Mouse (Mus musculus) bone marrow, adult 2 months (tissue): ENCODE measurements around the gene Ndufaf2. TPM values are rescaled to one million over a fixed set of nuclear protein-coding genes. Genes with fewer than 3 reads are reported as not detected.

Experiments
- H3K27ac ChIP-seq: fragments of 200-500 bp; 2 replicates; pipeline ENCODE4 v1.5.1; 2012; ENCODE audit warnings: low read depth, mild to moderate bottlenecking, control low read depth, inconsistent platforms, low read length; ENCODE audit not compliant: control insufficient read depth, poor library complexity, insufficient read depth
- H3K4me1 ChIP-seq: fragments of 200-500 bp; 2 replicates; pipeline ENCODE4 v1.6.1; 2011; ENCODE audit warnings: low read length; ENCODE audit not compliant: control insufficient read depth, insufficient read depth
- H3K4me3 ChIP-seq: fragments of 200-500 bp; replicated peaks from 2 replicates; pipeline ENCODE3; 2011; ENCODE audit warnings: mild to moderate bottlenecking, low read depth, low read length, control low read depth; ENCODE audit not compliant: control insufficient read depth
- CTCF ChIP-seq: fragments of 200-500 bp; IDR thresholded peaks from 2 replicates; pipeline ENCODE4 v1.5.1; 2011; ENCODE audit warnings: low read length, control low read depth; ENCODE audit not compliant: control insufficient read depth, insufficient read depth
- POLR2A ChIP-seq: fragments of 200-500 bp; IDR thresholded peaks from 2 replicates; pipeline ENCODE4 v1.6.1; 2011; ENCODE audit warnings: low read depth, mild to moderate bottlenecking, control low read depth, low read length, borderline replicate concordance; ENCODE audit not compliant: control insufficient read depth
- WGBS: fragments of 180-500 bp; shearing (Covaris S2); methylation state at CpG from one replicate; pipeline ENCODE4 v1.1.7; 2018; 5-methylcytosine and 5-hydroxymethylcytosine counted together
- polyA plus RNA-seq: library from polyadenylated mRNA; stranded (reverse); fragments of >200 nt; gene quantifications from 2 replicates; pipeline ENCODE4 v1.2.4, GENCODE M21; 2011; ENCODE audit warnings: low replicate concordance; ENCODE audit not compliant: missing spikeins, insufficient read depth, insufficient read length

The Ndufaf2 gene
- polyA plus RNA-seq, 1 experiment, result 20.7 TPM

- H3K4me1 ChIP-seq, result no peaks in the 10 kb centered on the region
- H3K27ac ChIP-seq, result no peak overlapping the region
- no peak overlapping the region for H3K4me3 ChIP-seq
- TF ChIP-seq POLR2A, result no peak
- TF ChIP-seq CTCF, result no peak
Observed at GRCm38 (mm10) chr13:108184743-108185255, 26.4 kb upstream of the Ndufaf2 start.

- Histone ChIP-seq H3K27ac (no peak overlapping the region), H3K4me1 (no peaks in the 10 kb centered on the region), H3K4me3 (no peak overlapping the region)
- no peak for TF ChIP-seq CTCF
- no peak for TF ChIP-seq POLR2A
- WGBS, result 65% methylated on average over 5 of the region's 5 CpGs
Observed at GRCm38 (mm10) chr13:108180821-108181220, 22.4 kb upstream of the Ndufaf2 start.

- no peak overlapping the region for H3K27ac ChIP-seq
Observed at GRCm38 (mm10) chr13:108179618-108180017, 21.2 kb upstream of the Ndufaf2 start.

GRCm38 (mm10) chr13:108170511-108170910, 12.1 kb upstream of the Ndufaf2 start:
- Histone ChIP-seq H3K27ac (no peak overlapping the region), H3K4me1 (no peaks in the 10 kb centered on the region), H3K4me3 (no peak overlapping the region)
- no peak for TF ChIP-seq CTCF
- no peak for TF ChIP-seq POLR2A
- WGBS, result 78% methylated on average over 8 of the region's 8 CpGs

More at GRCm38 (mm10) chr13:108179618-108180017, 21.2 kb upstream of the Ndufaf2 start:
- 28% methylated on average over 8 of the region's 8 CpGs for WGBS
- H3K4me1 ChIP-seq, result no peaks in the 10 kb centered on the region
- no peak overlapping the region for H3K4me3 ChIP-seq
- TF ChIP-seq CTCF, result no peak
- TF ChIP-seq POLR2A, result no peak

GRCm38 (mm10) chr13:108170002-108170401, 11.6 kb upstream of the Ndufaf2 start:
- TF ChIP-seq CTCF, result no peak
- no peak for TF ChIP-seq POLR2A
- Histone ChIP-seq H3K27ac (no peak overlapping the region), H3K4me1 (no peaks in the 10 kb centered on the region), H3K4me3 (no peak overlapping the region)
- WGBS, result 76% methylated on average over 1 of the region's 1 CpGs

- H3K27ac ChIP-seq, result no peak overlapping the region
- H3K4me3 ChIP-seq, result no peak overlapping the region
- no peak for TF ChIP-seq CTCF
- TF ChIP-seq POLR2A, result no peak
- H3K4me1 ChIP-seq, result no peaks in the 10 kb centered on the region; the same call in 1 of the 2 replicates
- 79% methylated on average over 3 of the region's 3 CpGs for WGBS
Observed at GRCm38 (mm10) chr13:108164621-108165020, 6.2 kb upstream of the Ndufaf2 start.

- Histone ChIP-seq H3K4me1 (no peaks in the 10 kb centered on the region; the same call in 1 of the 2 replicates), H3K4me3 (no peak overlapping the region), H3K27ac (no peak overlapping the region)
- TF ChIP-seq CTCF (no peak), POLR2A (no peak)
- 91% methylated on average over 9 of the region's 9 CpGs for WGBS
Observed at GRCm38 (mm10) chr13:108163912-108164311, 5.5 kb upstream of the Ndufaf2 start.

GRCm38 (mm10) chr13:108159963-108160362, 1.5 kb upstream of the Ndufaf2 start:
- Histone ChIP-seq H3K4me1 (no peaks in the 10 kb centered on the region; the same call in 1 of the 2 replicates), H3K4me3 (no peak overlapping the region), H3K27ac (no peak overlapping the region)
- WGBS, result 50% methylated on average over 7 of the region's 7 CpGs
- no peak for TF ChIP-seq POLR2A
- no peak for TF ChIP-seq CTCF

- Histone ChIP-seq H3K27ac (no peak overlapping the region), H3K4me3 (peak overlapping the region; percentile 96), H3K4me1 (no peaks in the 10 kb centered on the region; the same call in 1 of the 2 replicates)
- 7% methylated on average over 8 of the region's 8 CpGs for WGBS
- TF ChIP-seq POLR2A (no peak), CTCF (no peak)
Observed at GRCm38 (mm10) chr13:108159241-108159575, 785 bp upstream of the Ndufaf2 start.
